Mouse (Mus musculus): ENCODE data around the gene A930017K11Rik. TPM values are rescaled to one million over a fixed set of nuclear protein-coding genes. Genes with fewer than 3 reads are reported as not detected.

Gene A930017K11Rik
- polyA plus RNA-seq, 1 experiment from 2014 or later, result 0.28 TPM

- WGBS, result 82% methylated on average over 14 of the region's 14 CpGs
- no peaks in the 10 kb centered on the region for H3K9me3 ChIP-seq (ENCODE audit: control insufficient read depth, low read length)
- H3K4me2 ChIP-seq (ENCODE audit: low read length), result no peak overlapping the region
- H3K27ac ChIP-seq (ENCODE audit: low read depth), result no peak overlapping the region
- no peak for ATAC-seq (replicated peaks; ENCODE audit: low FRiP score, low TSS enrichment, low read depth)
- peaks cover 14% of the 10 kb centered on the region; the same call in 1 of the 2 replicates for H3K36me3 ChIP-seq (ENCODE audit: control insufficient read depth, insufficient read depth, low read length)
- no peak for DNase-seq (ENCODE audit: low spot score)
- no peak overlapping the region for H3K4me3 ChIP-seq (ENCODE audit: low read depth, low read length)
- H3K27me3 ChIP-seq (replicated peaks; ENCODE audit: control insufficient read depth, insufficient read depth, low read length), result no peaks in the 10 kb centered on the region
- H3K9ac ChIP-seq (ENCODE audit: low read length), result no peak overlapping the region
- H3K4me1 ChIP-seq (replicated peaks; ENCODE audit: control insufficient read depth, insufficient read depth, low read length), result peaks cover 10% of the 10 kb centered on the region
These were observed 39.0 kb downstream of the A930017K11Rik start for GRCm38 (mm10) chr17:25913186-25913876.

GRCm38 (mm10) chr17:25911816-25912215, 40.5 kb downstream of the A930017K11Rik start:
- Histone ChIP-seq H3K27me3 (replicated peaks; ENCODE audit: control insufficient read depth, insufficient read depth, low read length) (no peaks in the 10 kb centered on the region), H3K36me3 (ENCODE audit: control insufficient read depth, insufficient read depth, low read length) (0 out of 2 replicates have a peak, but pooled peaks cover 8% of the 10 kb centered on the region), H3K9ac (ENCODE audit: low read length) (no peak overlapping the region), H3K4me2 (ENCODE audit: low read length) (no peak overlapping the region), H3K27ac (ENCODE audit: low read depth) (no peak overlapping the region), H3K4me1 (replicated peaks; ENCODE audit: control insufficient read depth, insufficient read depth, low read length) (no peaks in the 10 kb centered on the region), H3K9me3 (ENCODE audit: control insufficient read depth, low read length) (no peaks in the 10 kb centered on the region), H3K4me3 (ENCODE audit: low read depth, low read length) (no peak overlapping the region)
- DNase-seq (ENCODE audit: low spot score) (no peak), ATAC-seq (replicated peaks; ENCODE audit: low FRiP score, low TSS enrichment, low read depth) (no peak)
- 93% methylated on average over 4 of the region's 4 CpGs for WGBS

GRCm38 (mm10) chr17:25907640-25908039, 44.7 kb downstream of the A930017K11Rik start:
- ATAC-seq (replicated peaks; ENCODE audit: low FRiP score, low TSS enrichment, low read depth) (no peak), DNase-seq (ENCODE audit: low spot score) (no peak)
- Histone ChIP-seq H3K4me2 (ENCODE audit: low read length) (no peak overlapping the region), H3K36me3 (ENCODE audit: control insufficient read depth, insufficient read depth, low read length) (0 out of 2 replicates have a peak, but pooled peaks cover 4% of the 10 kb centered on the region), H3K27ac (ENCODE audit: low read depth) (no peak overlapping the region), H3K4me3 (ENCODE audit: low read depth, low read length) (no peak overlapping the region), H3K9ac (ENCODE audit: low read length) (no peak overlapping the region), H3K27me3 (replicated peaks; ENCODE audit: control insufficient read depth, insufficient read depth, low read length) (no peaks in the 10 kb centered on the region), H3K4me1 (replicated peaks; ENCODE audit: control insufficient read depth, insufficient read depth, low read length) (no peaks in the 10 kb centered on the region), H3K9me3 (ENCODE audit: control insufficient read depth, low read length) (no peaks in the 10 kb centered on the region)
- WGBS, result 85% methylated on average over 2 of the region's 2 CpGs

GRCm38 (mm10) chr17:25903061-25903460, 49.3 kb downstream of the A930017K11Rik start:
- Histone ChIP-seq H3K9me3 (ENCODE audit: control insufficient read depth, low read length) (no peaks in the 10 kb centered on the region), H3K36me3 (ENCODE audit: control insufficient read depth, insufficient read depth, low read length) (no peaks in the 10 kb centered on the region), H3K9ac (ENCODE audit: low read length) (no peak overlapping the region), H3K4me1 (replicated peaks; ENCODE audit: control insufficient read depth, insufficient read depth, low read length) (no peaks in the 10 kb centered on the region), H3K4me2 (ENCODE audit: low read length) (no peak overlapping the region), H3K4me3 (ENCODE audit: low read depth, low read length) (no peak overlapping the region), H3K27me3 (replicated peaks; ENCODE audit: control insufficient read depth, insufficient read depth, low read length) (no peaks in the 10 kb centered on the region), H3K27ac (ENCODE audit: low read depth) (no peak overlapping the region)
- 90% methylated on average over 3 of the region's 3 CpGs for WGBS
- ATAC-seq (replicated peaks; ENCODE audit: low FRiP score, low TSS enrichment, low read depth), result no peak
- no peak for DNase-seq (ENCODE audit: low spot score)

- Histone ChIP-seq H3K9me3 (ENCODE audit: control insufficient read depth, low read length) (no peaks in the 10 kb centered on the region), H3K4me1 (replicated peaks; ENCODE audit: control insufficient read depth, insufficient read depth, low read length) (no peaks in the 10 kb centered on the region), H3K9ac (ENCODE audit: low read length) (no peak overlapping the region), H3K27me3 (replicated peaks; ENCODE audit: control insufficient read depth, insufficient read depth, low read length) (no peaks in the 10 kb centered on the region), H3K4me2 (ENCODE audit: low read length) (no peak overlapping the region), H3K4me3 (ENCODE audit: low read depth, low read length) (no peak overlapping the region), H3K36me3 (ENCODE audit: control insufficient read depth, insufficient read depth, low read length) (no peaks in the 10 kb centered on the region), H3K27ac (ENCODE audit: low read depth) (no peak overlapping the region)
- ATAC-seq (replicated peaks; ENCODE audit: low FRiP score, low TSS enrichment, low read depth) (no peak), DNase-seq (ENCODE audit: low spot score) (no peak)
- 96% methylated on average over 1 of the region's 1 CpGs for WGBS
These were observed 52.2 kb downstream of the A930017K11Rik start for GRCm38 (mm10) chr17:25900193-25900592.

Other genes starting within 250 kb of the A930017K11Rik start
- gene Gng13, start 235.4 kb downstream of the A930017K11Rik start, polyA plus RNA-seq (2014; fragmentation: Nextera tagmentation; extraction: Ambion mirVana), result 2.4 and 2.7 TPM in 2 replicates
- gene Chtf18, start 225.1 kb downstream of the A930017K11Rik start, polyA plus RNA-seq (2014; fragmentation: Nextera tagmentation; extraction: Ambion mirVana), result 22.2 and 23.0 TPM in 2 replicates
- gene Rpusd1, start 224.9 kb downstream of the A930017K11Rik start, polyA plus RNA-seq (2014; fragmentation: Nextera tagmentation; extraction: Ambion mirVana), result 23.7 and 24.6 TPM in 2 replicates
- gene Mslnl, start 216.5 kb downstream of the A930017K11Rik start, polyA plus RNA-seq (2014; fragmentation: Nextera tagmentation; extraction: Ambion mirVana), result 0.08 TPM in 1 of 2 replicates, not detected in the other
- 10.5 and 12.9 TPM in 2 replicates for gene Msln, start 198.2 kb downstream of the A930017K11Rik start, polyA plus RNA-seq (2014; fragmentation: Nextera tagmentation; extraction: Ambion mirVana)
- 25.2 and 29.3 TPM in 2 replicates for gene Narfl, start 178.8 kb downstream of the A930017K11Rik start, polyA plus RNA-seq (2014; fragmentation: Nextera tagmentation; extraction: Ambion mirVana)
- gene Haghl, start 166.9 kb downstream of the A930017K11Rik start, polyA plus RNA-seq (2014; fragmentation: Nextera tagmentation; extraction: Ambion mirVana), result 57.2 and 67.8 TPM in 2 replicates
- gene Ccdc78, start 166.0 kb downstream of the A930017K11Rik start, polyA plus RNA-seq (2014; fragmentation: Nextera tagmentation; extraction: Ambion mirVana), result 0.28 TPM in 2 replicates
- 93.5 and 93.8 TPM in 2 replicates for gene Fam173a, start 159.7 kb downstream of the A930017K11Rik start, polyA plus RNA-seq (2014; fragmentation: Nextera tagmentation; extraction: Ambion mirVana)
- gene AC134908.4, start 156.9 kb downstream of the A930017K11Rik start, polyA plus RNA-seq (2014; fragmentation: Nextera tagmentation; extraction: Ambion mirVana), result 0.34 TPM in 1 of 2 replicates, not detected in the other
- 8.6 and 9.2 TPM in 2 replicates for gene Metrn, start 155.4 kb downstream of the A930017K11Rik start, polyA plus RNA-seq (2014; fragmentation: Nextera tagmentation; extraction: Ambion mirVana)
- 3.9 and 4.7 TPM in 2 replicates for gene Fbxl16, start 143.5 kb downstream of the A930017K11Rik start, polyA plus RNA-seq (2014; fragmentation: Nextera tagmentation; extraction: Ambion mirVana)
- gene Wdr24, start 128.9 kb downstream of the A930017K11Rik start, polyA plus RNA-seq (2014; fragmentation: Nextera tagmentation; extraction: Ambion mirVana), result 29.4 and 30.8 TPM in 2 replicates
- gene Jmjd8, start 123.7 kb downstream of the A930017K11Rik start, polyA plus RNA-seq (2014; fragmentation: Nextera tagmentation; extraction: Ambion mirVana), result 39.5 and 40.2 TPM in 2 replicates
- gene Stub1, start 119.2 kb downstream of the A930017K11Rik start, polyA plus RNA-seq (2014; fragmentation: Nextera tagmentation; extraction: Ambion mirVana), result 345 and 350 TPM in 2 replicates
- gene Rhbdl1, start 115.3 kb downstream of the A930017K11Rik start, polyA plus RNA-seq (2014; fragmentation: Nextera tagmentation; extraction: Ambion mirVana), result 1.3 and 1.5 TPM in 2 replicates
- gene Gm20683, start 110.8 kb downstream of the A930017K11Rik start, polyA plus RNA-seq (2014; fragmentation: Nextera tagmentation; extraction: Ambion mirVana), result 1.6 and 2.3 TPM in 2 replicates
- gene Rhot2, start 107.7 kb downstream of the A930017K11Rik start, polyA plus RNA-seq (2014; fragmentation: Nextera tagmentation; extraction: Ambion mirVana), result 10.4 and 11.5 TPM in 2 replicates
- 18.2 and 19.8 TPM in 2 replicates for gene Wdr90, start 91.1 kb downstream of the A930017K11Rik start, polyA plus RNA-seq (2014; fragmentation: Nextera tagmentation; extraction: Ambion mirVana)
- gene Mcrip2, start 83.8 kb downstream of the A930017K11Rik start, polyA plus RNA-seq (2014; fragmentation: Nextera tagmentation; extraction: Ambion mirVana), result 44.1 and 61.2 TPM in 2 replicates
- gene Mettl26, start 77.5 kb downstream of the A930017K11Rik start, polyA plus RNA-seq (2014; fragmentation: Nextera tagmentation; extraction: Ambion mirVana), result 63.2 and 64.1 TPM in 2 replicates
- gene Wfikkn1, start 71.7 kb downstream of the A930017K11Rik start, polyA plus RNA-seq (2014; fragmentation: Nextera tagmentation; extraction: Ambion mirVana), result 0.40 and 0.69 TPM in 2 replicates
- 14.2 and 14.6 TPM in 2 replicates for gene Rab40c, start 32.8 kb downstream of the A930017K11Rik start, polyA plus RNA-seq (2014; fragmentation: Nextera tagmentation; extraction: Ambion mirVana)
- gene Pigq, start 7.6 kb downstream of the A930017K11Rik start, polyA plus RNA-seq (2014; fragmentation: Nextera tagmentation; extraction: Ambion mirVana), result 59.9 and 60.8 TPM in 2 replicates
- not detected in 2 replicates for gene Nhlrc4, start 7.6 kb downstream of the A930017K11Rik start, polyA plus RNA-seq (2014; fragmentation: Nextera tagmentation; extraction: Ambion mirVana)
- 23.4 and 23.5 TPM in 2 replicates for gene Capn15, start 33.2 kb upstream of the A930017K11Rik start, polyA plus RNA-seq (2014; fragmentation: Nextera tagmentation; extraction: Ambion mirVana)
- 12.8 and 13.7 TPM in 2 replicates for gene Rab11fip3, start 117.0 kb upstream of the A930017K11Rik start, polyA plus RNA-seq (2014; fragmentation: Nextera tagmentation; extraction: Ambion mirVana)
- 27.3 and 32.4 TPM in 2 replicates for gene Decr2, start 137.8 kb upstream of the A930017K11Rik start, polyA plus RNA-seq (2014; fragmentation: Nextera tagmentation; extraction: Ambion mirVana)
- gene Nme4, start 143.0 kb upstream of the A930017K11Rik start, polyA plus RNA-seq (2014; fragmentation: Nextera tagmentation; extraction: Ambion mirVana), result 118 and 122 TPM in 2 replicates
- gene Tmem8, start 160.7 kb upstream of the A930017K11Rik start, polyA plus RNA-seq (2014; fragmentation: Nextera tagmentation; extraction: Ambion mirVana), result 2.7 and 4.9 TPM in 2 replicates
- 235 and 241 TPM in 2 replicates for gene Mrpl28, start 170.9 kb upstream of the A930017K11Rik start, polyA plus RNA-seq (2014; fragmentation: Nextera tagmentation; extraction: Ambion mirVana)
- 11.5 and 13.1 TPM in 2 replicates for gene Axin1, start 186.1 kb upstream of the A930017K11Rik start, polyA plus RNA-seq (2014; fragmentation: Nextera tagmentation; extraction: Ambion mirVana)
- 0.47 and 3.7 TPM in 2 replicates for gene Pdia2, start 246.5 kb upstream of the A930017K11Rik start, polyA plus RNA-seq (2014; fragmentation: Nextera tagmentation; extraction: Ambion mirVana)